7 mouse cellular contexts compared by ENCODE assay signal in the genomic region with DNA sequence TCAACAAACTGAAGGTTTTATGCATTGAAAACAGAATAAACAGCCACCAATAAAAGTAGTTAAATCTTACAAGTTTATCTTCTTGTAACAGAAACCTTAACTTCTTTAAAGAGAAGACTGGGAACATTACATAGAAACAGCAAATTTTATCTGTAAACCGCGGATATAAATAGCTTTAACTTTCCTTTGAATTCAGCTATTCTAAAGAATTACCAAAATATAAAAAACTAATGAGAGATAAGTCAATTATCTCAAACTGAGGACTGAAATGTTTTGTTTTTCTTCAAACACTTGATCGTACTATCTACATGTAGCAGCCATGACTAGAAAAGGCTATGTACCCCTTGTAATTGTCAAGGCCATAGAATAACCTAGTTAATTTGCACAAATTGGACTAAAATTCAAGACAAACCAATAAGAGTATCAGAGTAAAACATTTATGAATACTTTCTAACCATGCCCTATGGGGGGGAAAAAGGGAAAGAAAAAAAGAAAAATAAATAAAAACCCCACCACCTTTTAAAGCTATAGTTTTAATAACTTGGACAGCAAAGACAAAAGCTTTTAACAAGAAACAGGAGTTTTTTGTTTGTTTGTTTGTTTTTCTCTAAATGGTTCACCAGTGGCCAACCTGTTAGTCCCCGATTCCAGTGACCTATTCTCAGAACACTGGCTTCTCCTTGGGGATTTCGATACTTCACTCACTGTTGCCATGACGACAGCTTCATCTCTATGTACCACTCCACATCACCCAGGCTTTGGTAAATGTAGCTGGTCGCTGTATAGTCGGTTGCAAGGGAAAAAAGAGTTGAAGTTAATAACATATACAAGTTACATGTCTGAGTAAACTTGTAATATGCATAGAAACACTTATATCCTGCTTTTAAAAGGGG. TPM values are rescaled to one million over a fixed set of nuclear protein-coding genes. Genes with fewer than 3 reads are reported as not detected.
DNase-seq lines count a peak whose midpoint lies in the region; ATAC-seq and TF ChIP-seq lines count a peak whose summit lies in the region.

No protein-coding gene starts in this region.

- H3K36me3 ChIP-seq in hindbrain, embryonic 15.5 days, result peaks cover 27% of the 10 kb centered on the region
- H3K36me3 ChIP-seq in myocyte (ENCODE audit: control insufficient read depth, insufficient read depth), result peaks cover 73% of the 10 kb centered on the region
- peaks cover 15% of the 10 kb centered on the region for H3K36me3 ChIP-seq in kidney, adult 2 months (ENCODE audit: control insufficient read depth, insufficient read depth, low read length)

- H3K9ac ChIP-seq in hindbrain, embryonic 15.5 days, result no peak overlapping the region

- peak overlapping the region; percentile 30; the same call in 1 of the 2 replicates for H3K4me3 ChIP-seq in layer of hippocampus, adult 2 months
- no peak overlapping the region for H3K4me3 ChIP-seq in hindbrain, embryonic 15.5 days
- H3K4me3 ChIP-seq in myocyte, result no peak overlapping the region
- H3K4me3 ChIP-seq in kidney, adult 2 months (ENCODE audit: insufficient read depth, low read depth, low read length), result no peak overlapping the region

- no peak for DNase-seq in layer of hippocampus, adult 2 months (ENCODE audit: low spot score in 2 of 2)
- DNase-seq in layer of hippocampus, adult 9-10 months (ENCODE audit: low spot score), result no peak
- peak; percentile 70 for DNase-seq in brain, embryonic 14.5 days (ENCODE audit: low read depth)
- no peak for DNase-seq in T-cell, adult 2 months (ENCODE audit: low spot score)
- DNase-seq in kidney, adult 2 months, result no peak

- no peaks in the 10 kb centered on the region for H3K9me3 ChIP-seq in hindbrain, embryonic 15.5 days

- no peak overlapping the region for H3ac ChIP-seq in myocyte (ENCODE audit: control insufficient read depth, insufficient read length)

- no peak overlapping the region for H3K27ac ChIP-seq in layer of hippocampus, adult 2 months
- no peak overlapping the region for H3K27ac ChIP-seq in hindbrain, embryonic 15.5 days (replicated peaks)
- no peak overlapping the region for H3K27ac ChIP-seq in kidney, adult 2 months (ENCODE audit: insufficient read depth, low read depth, low read length)

- no peak for ATAC-seq in hindbrain, embryonic 15.5 days (ENCODE audit: low FRiP score, low read depth)

- WGBS in hindbrain, embryonic 15.5 days, result 48% methylated on average over 8 of the region's 8 CpGs
- WGBS in kidney, adult 2 months, result 51% methylated on average over 8 of the region's 8 CpGs

- H3K4me1 ChIP-seq in hindbrain, embryonic 15.5 days (replicated peaks), result peaks cover 54% of the 10 kb centered on the region
- peaks cover 19% of the 10 kb centered on the region for H3K4me1 ChIP-seq in kidney, adult 2 months (ENCODE audit: control insufficient read depth, insufficient read depth, low read length)

- H3K4me2 ChIP-seq in hindbrain, embryonic 15.5 days, result 0 out of 2 replicates have a peak overlapping the region, but pooled peaks have one; percentile 21
- peak overlapping the region; percentile 98 for H3K4me2 ChIP-seq in myocyte (ENCODE audit: low read depth)

- H3K27me3 ChIP-seq in hindbrain, embryonic 15.5 days, result no peaks in the 10 kb centered on the region
- H3K27me3 ChIP-seq in myocyte (ENCODE audit: control insufficient read depth, insufficient read depth, insufficient read length), result no peaks in the 10 kb centered on the region
- H3K27me3 ChIP-seq in kidney, adult 2 months (replicated peaks; ENCODE audit: control insufficient read depth, insufficient read depth, low read length), result no peaks in the 10 kb centered on the region

- TF ChIP-seq CTCF in layer of hippocampus, adult 2 months (conservative IDR thresholded peaks at IDR 0.05), result no peak
- no peak for TF ChIP-seq CTCF in brain, embryonic 14.5 days (IDR thresholded peaks at IDR 0.05; ENCODE audit: borderline replicate concordance, extremely low read depth, insufficient read depth, insufficient read length)
- TF ChIP-seq CTCF in kidney, adult 2 months (conservative IDR thresholded peaks at IDR 0.05; ENCODE audit: insufficient read depth, insufficient read length, low read depth, low read length), result no peak

- H3K79me2 ChIP-seq in myocyte (ENCODE audit: control insufficient read depth, insufficient read depth), result peaks cover 77% of the 10 kb centered on the region

- TF ChIP-seq POLR2A in brain, embryonic 14.5 days (IDR thresholded peaks at IDR 0.05; ENCODE audit: borderline replicate concordance, extremely low read depth, insufficient read depth, insufficient read length, poor library complexity, severe bottlenecking), result no peak
- TF ChIP-seq POLR2A in myocyte (IDR thresholded peaks at IDR 0.05; ENCODE audit: insufficient read length, low read depth), result no peak
- TF ChIP-seq POLR2A in kidney, adult 2 months (IDR thresholded peaks at IDR 0.05; ENCODE audit: low read depth, low read length), result no peak

TF ChIP-seq in myocyte, 11 proteins besides CTCF, POLR2A, EP300 and RAD21:
- no peak for TF ChIP-seq MAX (IDR thresholded peaks at IDR 0.05; ENCODE audit: low read depth)
- TF ChIP-seq CEBPB (IDR thresholded peaks at IDR 0.05; ENCODE audit: insufficient read depth, poor library complexity, severe bottlenecking), result no peak
- no peak for TF ChIP-seq USF1 (IDR thresholded peaks at IDR 0.05; ENCODE audit: low read depth)

RNA-seq across cellular contexts. Expression of a gene that starts 3.3 kb away (rescaled TPM):
- total RNA-seq in layer of hippocampus, adult 2 months (2021), result 10 to 100 TPM; 66.2 to 66.8 TPM
- 87.9 and 101 TPM in 2 replicates for polyA plus RNA-seq in brain, embryonic 14.5 days (2012; rRNA removed)
- polyA plus RNA-seq in hindbrain, embryonic 15.5 days (2015; fragmentation: Nextera tagmentation; extraction: Ambion mirVana), result 63.6 and 66.1 TPM in 2 replicates
- 12.8 TPM for polyA plus RNA-seq in myocyte (2012; fragmentation: generic; extraction: Trizol)
- 20.8 and 25.6 TPM in 2 replicates for polyA plus RNA-seq in kidney, adult 2 months (2012; rRNA removed)
